Mouse (Mus musculus): ENCODE measurements around the gene Hist1h2bp.
"Not testable (repeated sequence)": the region's sequence is repeated elsewhere in the genome, so short reads cannot be mapped to it uniquely, and the experiment has no call there.

GRCm38 (mm10) chr13:21810073-21810472, 22.8 kb downstream of the Hist1h2bp start, which contains the start of the genes Hist1h2bq and Hist1h2ao:
- TF ChIP-seq CTCF (conservative IDR thresholded peaks at IDR 0.05 in 1 of 2, IDR thresholded peaks at IDR 0.05 in 1 of 2; ENCODE audit: low read depth in 2 of 2, low read length in 2 of 2); E2F4 (IDR thresholded peaks at IDR 0.05; ENCODE audit: insufficient replicate concordance, low read depth, low read length); JUND (conservative IDR thresholded peaks at IDR 0.05; ENCODE audit: low read depth, low read length); SMC3 (IDR thresholded peaks at IDR 0.05; ENCODE audit: low read depth, low read length); ELF1 (IDR thresholded peaks at IDR 0.05; ENCODE audit: low read depth, low read length); POLR2A (IDR thresholded peaks at IDR 0.05; ENCODE audit: low read depth, low read length); KAT2A (IDR thresholded peaks at IDR 0.05; ENCODE audit: insufficient replicate concordance, low read length); RCOR1 (conservative IDR thresholded peaks at IDR 0.05; ENCODE audit: low read depth, low read length): not testable (repeated sequence)

Measured in CH12.LX (cell line).